Mouse (Mus musculus) natural killer cell, adult 2 months (primary cell): Measurements from ENCODE around the gene Smim12.
A peak's percentile ranks its signal among the peaks of the same experiment; 100 is the strongest.

ENCODE experiments used
- DNase-seq, 2 experiments: peaks; one replicate each; pipeline ENCODE4 v3.0.0; 2022; ENCODE audit warnings: low spot score in 2 of 2

The Smim12 gene

DNA sequence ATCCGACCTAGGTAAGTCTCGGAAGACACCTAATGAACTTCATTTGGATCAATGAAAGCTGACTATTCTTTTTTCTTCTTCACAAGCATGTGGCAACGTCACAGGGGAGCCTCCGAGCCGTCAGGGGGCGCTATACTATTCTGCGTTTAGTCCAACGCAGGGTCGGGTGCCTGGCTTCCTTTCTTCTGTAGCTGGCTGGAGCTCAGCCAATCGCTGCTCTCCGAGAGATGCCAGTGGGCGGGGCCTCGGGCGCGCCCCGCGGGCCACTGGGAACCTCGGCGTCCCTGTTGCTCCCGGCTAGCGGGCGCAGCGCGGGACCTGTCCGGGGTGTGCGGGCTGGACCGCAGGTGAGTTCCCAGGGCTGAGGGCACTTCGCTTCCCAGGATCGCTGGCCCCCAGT lies at the start of gene Smim12:
Smim12 (plus strand) TSS at position 233 of the 400 bp plus-strand sequence.
- peak; percentile 97 to 98 for DNase-seq

DNA sequence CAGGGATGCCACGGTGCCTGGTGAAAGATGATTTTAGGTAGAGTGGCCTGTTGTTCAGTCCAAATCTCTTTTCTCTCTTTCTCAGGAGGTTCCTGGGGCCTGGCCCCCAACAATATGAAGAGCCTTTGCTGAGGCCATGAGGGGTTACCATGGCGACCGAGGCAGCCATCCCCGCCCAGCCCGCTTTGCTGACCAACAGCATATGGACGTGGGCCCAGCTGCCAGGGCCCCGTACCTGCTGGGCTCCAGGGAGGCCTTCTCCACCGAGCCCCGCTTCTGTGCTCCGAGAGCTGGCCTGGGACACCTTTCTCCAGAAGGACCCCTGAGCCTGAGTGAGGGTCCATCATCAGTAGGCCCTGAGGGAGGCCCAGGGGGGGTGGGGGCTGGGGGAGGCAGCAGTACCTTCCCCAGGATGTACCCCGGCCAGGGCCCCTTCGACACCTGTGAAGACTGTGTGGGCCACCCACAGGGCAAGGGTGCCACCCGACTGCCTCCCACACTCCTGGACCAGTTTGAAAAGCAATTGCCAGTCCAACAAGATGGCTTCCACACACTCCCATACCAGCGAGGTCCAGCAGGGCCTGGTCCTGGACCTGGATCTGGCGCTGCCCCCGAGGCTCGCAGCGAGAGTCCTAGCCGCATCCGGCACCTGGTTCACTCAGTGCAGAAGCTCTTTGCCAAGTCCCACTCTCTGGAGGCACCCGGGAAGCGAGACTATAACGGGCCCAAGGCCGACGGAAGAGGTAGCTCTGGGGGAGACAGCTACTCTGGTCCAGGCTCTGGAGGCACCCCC lies 48.9 kb upstream of the Smim12 start:
- no peak for DNase-seq

- DNase-seq = no peak
These were observed 45.0 kb upstream of the Smim12 start for GRCm38 (mm10) chr4:127198609-127199008.

- DNase-seq = peak in 1 of 2 experiments; percentile 12
These were observed 44.2 kb upstream of the Smim12 start for GRCm38 (mm10) chr4:127199406-127199805.

- no peak for DNase-seq
These were observed 43.3 kb upstream of the Smim12 start for GRCm38 (mm10) chr4:127200164-127200722.

GRCm38 (mm10) chr4:127200769-127201617 lies 42.6 kb upstream of the Smim12 start:
- DNase-seq = no peak

DNA sequence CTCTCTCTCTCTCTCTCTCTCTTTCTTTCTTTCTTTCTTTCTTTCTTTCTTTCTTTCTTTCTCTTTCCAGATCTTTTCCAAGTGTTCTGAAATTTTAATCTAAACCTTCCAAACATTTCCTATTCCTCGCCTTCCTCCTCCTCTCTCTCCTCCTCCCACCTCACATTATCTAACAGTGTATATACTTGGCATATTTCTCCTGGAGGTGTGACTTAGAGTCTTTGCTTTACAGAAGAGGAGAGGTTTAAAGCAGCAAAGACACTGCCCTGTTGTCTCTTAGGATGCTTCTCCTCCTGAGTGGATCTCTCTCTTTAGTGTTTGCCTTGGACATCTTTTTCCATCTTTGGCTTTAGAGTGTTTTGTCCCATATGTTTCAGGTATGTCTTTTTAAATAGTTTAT lies 40.5 kb upstream of the Smim12 start:
- DNase-seq = no peak

- no peak for DNase-seq
These were observed 32.3 kb upstream of the Smim12 start for GRCm38 (mm10) chr4:127211318-127211717.

GRCm38 (mm10) chr4:127214510-127214909 lies 29.1 kb upstream of the Smim12 start:
- no peak for DNase-seq

- DNase-seq = no peak
These were observed 28.5 kb upstream of the Smim12 start for GRCm38 (mm10) chr4:127215103-127215502.

DNA sequence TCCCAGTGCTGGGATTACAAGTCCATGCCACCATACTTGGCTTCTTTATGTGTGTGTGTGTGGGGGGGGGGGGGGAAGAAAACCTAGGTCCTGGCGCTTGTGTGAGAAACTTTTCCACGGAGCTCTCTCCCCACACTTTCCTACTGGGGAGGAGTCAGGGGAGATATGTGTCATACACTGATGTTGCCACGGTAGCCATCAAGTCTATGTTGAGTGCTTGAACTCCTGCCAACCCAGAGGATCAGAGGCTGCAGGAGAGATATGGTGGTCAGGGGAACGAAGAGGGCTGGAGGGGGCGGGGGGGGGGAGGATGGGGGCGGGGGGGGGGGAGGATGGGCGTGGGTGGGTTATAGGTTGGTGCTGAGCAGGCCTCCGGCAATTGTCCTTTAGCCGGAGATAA lies 27.8 kb upstream of the Smim12 start:
- DNase-seq = no peak

DNA sequence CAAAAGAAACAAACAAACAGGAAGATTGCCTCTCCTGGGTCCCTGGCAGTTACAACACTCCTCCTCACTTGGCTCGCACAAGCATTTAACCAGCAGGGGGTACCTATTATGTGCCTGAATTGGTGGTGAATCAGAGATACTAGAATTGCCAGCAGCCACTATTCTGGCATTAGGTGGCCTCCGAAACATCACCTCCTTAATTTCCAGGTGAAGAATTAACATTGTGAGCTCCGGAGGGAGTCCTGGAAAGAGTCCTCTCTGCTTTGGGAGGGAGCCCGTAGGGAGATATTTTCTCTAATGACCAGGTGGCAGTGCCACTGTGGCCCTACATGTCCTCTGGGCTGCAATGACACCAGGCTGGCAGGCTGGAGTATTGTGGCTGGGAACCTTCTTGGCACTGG lies 27.3 kb upstream of the Smim12 start:
- no peak for DNase-seq

- no peak for DNase-seq
These were observed 26.5 kb upstream of the Smim12 start for GRCm38 (mm10) chr4:127217048-127217447.

GRCm38 (mm10) chr4:127223291-127223690 lies 20.3 kb upstream of the Smim12 start:
- no peak for DNase-seq

DNA sequence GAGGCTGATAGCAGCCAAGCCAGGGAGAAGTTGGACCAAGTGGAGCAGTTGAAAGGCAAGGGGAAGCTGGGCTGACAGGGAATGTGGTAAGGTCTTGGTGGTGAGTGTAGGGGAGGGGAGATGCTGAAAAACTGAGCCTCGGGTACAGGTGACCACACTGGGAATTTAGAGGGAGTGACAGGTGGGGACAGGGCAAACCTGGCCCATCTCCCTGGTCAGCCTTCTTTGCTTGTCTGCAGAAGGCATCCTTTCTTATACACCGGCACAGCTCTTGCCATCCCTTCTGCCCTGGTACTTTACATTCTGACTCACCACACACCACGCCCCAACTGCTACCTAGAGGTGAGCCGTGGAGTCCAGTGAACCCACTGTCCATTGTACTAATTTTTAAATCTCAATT lies 19.8 kb upstream of the Smim12 start:
- DNase-seq = no peak

GRCm38 (mm10) chr4:127224444-127225100 lies 19.0 kb upstream of the Smim12 start:
- DNase-seq = no peak

- no peak for DNase-seq
These were observed 17.5 kb upstream of the Smim12 start for GRCm38 (mm10) chr4:127226067-127226466.

- DNase-seq = no peak
These were observed 16.4 kb upstream of the Smim12 start for GRCm38 (mm10) chr4:127227051-127227673.

- no peak for DNase-seq
These were observed 11.6 kb upstream of the Smim12 start for GRCm38 (mm10) chr4:127232028-127232427.

DNA sequence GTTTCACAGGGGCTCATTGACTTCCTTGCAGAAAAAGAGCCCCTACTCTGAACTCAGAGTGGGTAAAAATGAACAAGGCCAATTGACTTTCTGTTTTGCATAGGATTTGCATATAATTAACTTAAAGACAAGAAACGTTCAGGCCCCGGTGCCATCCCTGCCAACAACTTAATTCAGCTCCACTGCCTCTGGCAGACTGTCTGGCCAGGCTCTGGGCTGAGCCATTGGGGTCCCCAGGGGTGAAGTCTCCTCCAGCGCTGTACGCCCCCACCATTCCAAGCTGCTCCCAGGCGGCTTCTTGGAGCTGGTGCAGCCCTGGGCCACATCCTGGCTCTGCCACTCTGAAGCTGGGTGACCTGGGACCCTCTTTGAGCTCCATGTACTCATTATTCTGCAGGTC lies 11.0 kb upstream of the Smim12 start:
- no peak for DNase-seq

DNA sequence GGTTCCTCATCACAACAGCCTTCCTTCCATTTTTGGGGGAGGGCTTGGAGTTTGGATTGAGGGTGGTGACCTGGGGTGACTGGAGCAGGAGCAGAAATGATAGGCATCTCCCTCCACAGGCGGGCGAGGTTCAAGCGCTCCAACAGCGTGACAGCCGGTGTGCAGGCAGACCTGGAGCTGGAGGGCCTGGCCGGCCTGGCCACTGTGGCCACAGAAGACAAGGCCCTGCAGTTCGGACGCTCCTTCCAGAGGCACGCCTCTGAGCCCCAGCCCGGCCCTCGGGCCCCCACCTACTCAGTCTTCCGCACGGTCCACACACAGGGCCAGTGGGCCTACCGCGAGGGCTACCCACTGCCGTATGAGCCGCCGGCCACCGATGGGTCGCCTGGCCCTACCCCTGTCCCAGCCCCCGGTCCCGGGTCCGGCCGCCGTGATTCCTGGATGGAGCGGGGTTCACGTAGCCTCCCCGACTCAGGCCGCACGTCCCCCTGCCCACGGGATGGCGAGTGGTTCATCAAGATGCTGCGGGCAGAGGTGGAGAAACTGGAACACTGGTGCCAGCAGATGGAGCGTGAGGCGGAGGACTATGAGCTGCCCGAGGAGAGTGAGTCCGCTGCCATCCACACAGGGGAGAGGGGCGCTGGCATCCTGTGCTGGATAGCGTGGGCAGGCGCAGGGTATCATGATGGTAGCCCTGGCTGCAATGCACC lies 10.0 kb upstream of the Smim12 start:
- DNase-seq = no peak
